Mouse (Mus musculus) yolk sac, embryonic 10.5 days (tissue): ENCODE measurements at regions not wholly inside any gene's neighbourhood (a gene's known extent, or its start where the extent isn't known, plus 50 kb on each side); places are given as distances from the start of the nearest gene placed in this dataset.

Experiments used
- DNase-seq: peaks from one replicate; pipeline ENCODE4 v3.0.0-alpha.2; 2017; ENCODE audit warnings: low spot score

DNA sequence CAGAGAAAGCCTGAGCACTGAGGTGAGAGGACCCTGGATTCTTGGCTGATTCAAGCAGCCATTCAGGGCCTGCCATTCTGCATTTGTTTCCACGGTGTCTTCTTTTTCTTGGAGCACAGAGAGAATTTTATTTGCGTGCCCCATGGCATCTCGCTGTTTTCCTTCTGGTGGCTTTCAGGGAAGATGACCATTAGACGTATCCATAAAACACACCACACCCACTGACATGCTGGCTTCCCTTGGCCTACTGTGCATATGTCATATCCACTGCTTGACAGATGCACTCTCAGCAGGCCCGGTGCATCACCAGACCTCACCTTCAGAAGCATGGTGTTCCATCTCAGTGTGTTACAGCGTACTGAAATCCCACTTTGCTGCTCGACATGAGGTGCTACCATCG is 131.0 kb upstream of the Cnr1 start:
- DNase-seq = no peak

- no peak for DNase-seq
These were observed 128.9 kb upstream of the Cnr1 start for GRCm38 (mm10) chr4:33795461-33795860.

DNA sequence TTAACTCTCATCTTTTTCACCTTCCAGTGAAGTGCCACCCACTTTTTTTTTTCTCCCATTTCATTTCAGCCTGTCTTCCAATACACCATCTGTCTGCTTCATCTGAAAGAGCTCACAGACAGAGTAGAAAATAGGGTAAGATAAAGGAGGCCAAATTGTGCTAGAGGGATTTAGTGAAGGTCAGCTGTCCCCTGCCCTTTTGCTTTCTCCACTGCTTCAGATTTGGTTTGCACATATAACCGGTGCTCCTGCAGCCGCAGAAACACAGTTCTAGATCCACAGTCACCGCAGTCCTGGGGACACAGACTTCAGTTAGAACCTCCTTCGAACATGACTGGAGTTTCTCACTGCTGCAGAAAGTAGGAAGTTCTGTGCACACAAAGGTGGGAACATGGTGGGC is 126.4 kb upstream of the Cnr1 start:
- DNase-seq = no peak

DNA sequence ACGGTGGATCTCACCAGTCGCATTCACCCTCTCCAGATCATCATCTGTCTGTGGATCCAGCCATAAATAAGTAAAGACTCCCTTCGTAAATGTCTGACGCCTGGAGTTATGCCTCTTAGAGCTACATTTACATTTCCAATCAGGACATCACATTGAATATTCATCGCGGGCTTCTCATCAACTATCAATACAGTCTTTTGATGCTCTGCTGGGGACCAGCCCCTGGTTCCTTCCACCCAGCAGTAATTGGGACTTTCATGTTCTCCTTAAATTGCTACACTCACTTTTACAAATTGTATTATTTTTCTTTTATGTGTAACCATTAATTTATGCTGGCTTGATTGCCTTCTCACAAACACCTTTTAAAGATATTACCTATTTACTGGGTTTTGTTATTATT is 125.7 kb upstream of the Cnr1 start:
- no peak for DNase-seq

- no peak for DNase-seq
These were observed 125.3 kb upstream of the Cnr1 start for GRCm38 (mm10) chr4:33799110-33799509.

- no peak for DNase-seq
These were observed 124.6 kb upstream of the Cnr1 start for GRCm38 (mm10) chr4:33799831-33800230.

GRCm38 (mm10) chr4:33812338-33812737 is 112.1 kb upstream of the Cnr1 start:
- no peak for DNase-seq

- DNase-seq = no peak
These were observed 100.5 kb upstream of the Cnr1 start for GRCm38 (mm10) chr4:33823850-33824249.

DNA sequence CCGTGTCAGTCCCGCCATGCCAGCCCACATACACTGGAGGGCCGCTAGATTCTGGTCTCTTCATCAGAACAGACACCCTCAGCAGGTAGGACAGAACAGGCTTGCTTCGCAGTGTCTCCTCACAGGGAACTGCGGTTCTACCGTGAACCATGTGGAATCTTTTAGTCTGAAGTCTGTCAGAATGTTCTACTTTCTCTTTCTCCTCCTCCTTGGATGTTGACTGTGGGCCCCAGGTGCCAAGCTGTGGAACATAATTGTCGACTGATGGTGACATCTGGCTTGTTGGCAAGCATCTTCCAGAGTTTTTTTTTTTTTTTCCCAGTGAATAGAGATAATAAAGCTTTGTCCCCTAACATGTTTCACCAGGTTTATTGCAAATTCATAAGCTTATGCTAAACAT is 91.3 kb upstream of the Cnr1 start:
- DNase-seq = no peak

- no peak for DNase-seq
These were observed 86.0 kb upstream of the Cnr1 start for GRCm38 (mm10) chr4:33838436-33838835.

DNA sequence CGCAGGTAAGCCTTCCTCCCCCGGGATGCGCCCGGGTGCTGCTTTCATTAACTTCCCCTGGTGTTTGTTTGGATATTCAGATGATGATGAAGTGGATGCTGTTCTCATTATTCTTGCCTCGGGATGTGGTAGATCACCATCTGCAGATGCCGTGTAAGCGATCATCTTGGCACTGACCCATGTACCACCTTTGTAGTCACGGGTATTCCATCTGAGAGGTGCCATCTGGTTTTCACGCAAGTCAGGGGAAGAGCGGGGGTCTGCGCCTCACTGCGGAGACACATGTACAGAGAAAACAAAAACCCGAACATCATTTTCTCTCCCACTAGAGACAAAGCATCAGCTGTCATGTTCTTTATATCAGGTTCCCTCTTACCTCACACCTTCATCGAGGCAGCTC is 84.3 kb upstream of the Cnr1 start:
- DNase-seq = no peak

- DNase-seq = no peak
These were observed 78.6 kb upstream of the Cnr1 start for GRCm38 (mm10) chr4:33845611-33846395.

DNA sequence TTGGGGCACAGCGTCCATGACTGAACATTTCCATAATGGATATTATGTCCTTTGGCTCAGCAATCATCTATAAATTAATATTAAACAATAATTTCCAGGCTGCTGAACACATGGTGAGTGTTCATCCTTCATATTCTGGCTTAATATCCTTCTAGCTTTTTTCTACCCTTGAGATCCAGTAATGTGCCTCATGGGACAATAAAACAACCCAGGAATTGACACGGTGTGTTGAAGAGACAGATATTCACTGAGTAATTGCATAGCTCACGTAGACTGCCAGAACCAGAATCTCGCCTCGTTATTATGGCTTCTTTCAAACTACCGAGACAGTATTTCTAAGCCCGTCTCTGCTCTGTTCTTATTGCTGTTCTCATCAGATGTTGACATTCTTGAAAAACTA is 74.1 kb upstream of the Cnr1 start:
- DNase-seq = no peak

GRCm38 (mm10) chr4:33852294-33852693 is 72.1 kb upstream of the Cnr1 start:
- DNase-seq = no peak

DNA sequence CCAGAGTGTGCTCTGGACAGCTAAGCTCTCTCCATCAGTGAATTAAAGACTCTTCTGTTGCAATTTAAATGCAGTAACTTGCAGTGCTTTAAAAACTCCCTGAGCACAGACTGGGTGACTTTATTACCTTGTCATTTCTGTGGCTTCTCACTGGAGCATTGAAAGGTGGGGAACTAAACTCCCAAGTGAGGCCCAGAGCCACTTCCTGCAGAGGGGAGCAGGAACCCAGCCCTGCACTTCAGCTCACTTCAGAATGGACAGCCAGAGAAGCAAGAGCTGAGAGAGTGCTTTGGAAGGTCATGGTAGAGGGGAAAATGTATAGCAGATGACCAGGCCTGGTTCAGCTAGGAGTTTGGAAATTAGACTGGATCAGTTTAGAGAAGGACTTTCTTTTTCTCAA is 69.3 kb upstream of the Cnr1 start:
- no peak for DNase-seq

DNA sequence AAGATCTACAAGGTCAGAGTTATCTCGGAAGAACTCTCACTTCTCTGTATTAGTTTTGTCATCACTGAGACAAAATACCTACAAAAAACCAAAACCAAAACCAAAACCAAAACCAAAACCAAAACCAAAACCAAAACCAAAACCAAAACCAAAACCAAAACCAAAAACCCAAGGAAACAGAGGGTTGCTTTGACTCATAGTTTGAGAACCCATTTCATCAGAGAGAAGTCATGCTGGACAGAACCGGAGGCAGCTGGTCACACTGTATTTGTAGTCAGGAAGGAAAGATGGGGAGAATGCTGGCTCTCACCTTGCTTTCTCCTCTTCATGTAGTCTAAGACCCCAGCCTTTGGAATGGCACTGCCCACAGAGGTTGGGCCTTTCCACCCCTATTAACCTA is 57.3 kb upstream of the Cnr1 start:
- no peak for DNase-seq

DNA sequence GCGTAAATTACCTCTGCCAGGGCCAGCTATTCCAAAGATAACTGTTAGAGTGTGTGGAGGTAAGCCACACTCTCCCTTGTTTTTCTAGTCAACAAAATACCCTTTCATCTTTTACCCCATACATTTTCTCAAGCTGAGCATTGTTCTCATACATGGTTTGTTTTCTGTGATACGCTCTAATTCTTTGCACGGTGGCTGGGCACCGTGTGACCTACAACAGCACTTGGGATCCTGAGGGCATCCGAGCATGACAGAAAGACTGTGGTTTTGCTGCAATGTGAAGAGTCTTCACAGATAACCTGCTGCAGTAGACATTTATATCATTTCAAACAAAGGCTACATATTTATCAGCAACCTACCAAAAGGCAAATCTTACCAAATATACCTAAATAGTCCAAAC is 55.1 kb upstream of the Cnr1 start:
- no peak for DNase-seq
